Mouse (Mus musculus) kidney, postnatal 25 days (tissue): Measurements from ENCODE around the gene Col5a3.
A peak's percentile ranks its signal among the peaks of the same experiment; 100 is the strongest.

Experiments used
- DNase-seq, 2 experiments: peaks; one replicate each; pipeline ENCODE4 v3.0.0; 2021; ENCODE audit warnings: mixed read lengths in 2 of 2

Gene Col5a3

DNA sequence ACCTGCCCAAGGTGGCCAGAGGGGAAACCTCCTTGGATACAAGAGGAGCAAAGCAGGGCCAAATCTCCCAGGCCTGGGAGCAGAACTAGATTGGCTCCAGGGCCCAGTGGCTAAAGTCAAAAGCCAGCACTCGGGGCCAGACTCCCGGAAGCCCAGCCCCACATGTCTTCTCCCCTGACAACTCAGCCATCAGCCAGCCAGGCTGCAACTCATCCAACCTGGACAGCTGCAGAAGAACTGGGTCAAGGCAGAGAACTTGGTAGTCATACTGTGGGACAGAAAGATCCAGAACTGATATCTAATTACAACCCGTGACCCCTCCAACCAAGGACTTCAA, 9.7 kb downstream of the Col5a3 start:
- DNase-seq: no peak

- DNase-seq: peak; percentile 75 to 79
Measured at GRCm38 (mm10) chr9:20804266-20805158, 10.4 kb downstream of the Col5a3 start.

GRCm38 (mm10) chr9:20794108-20794806, 20.6 kb downstream of the Col5a3 start:
- DNase-seq: peak; percentile 17 to 63

DNA sequence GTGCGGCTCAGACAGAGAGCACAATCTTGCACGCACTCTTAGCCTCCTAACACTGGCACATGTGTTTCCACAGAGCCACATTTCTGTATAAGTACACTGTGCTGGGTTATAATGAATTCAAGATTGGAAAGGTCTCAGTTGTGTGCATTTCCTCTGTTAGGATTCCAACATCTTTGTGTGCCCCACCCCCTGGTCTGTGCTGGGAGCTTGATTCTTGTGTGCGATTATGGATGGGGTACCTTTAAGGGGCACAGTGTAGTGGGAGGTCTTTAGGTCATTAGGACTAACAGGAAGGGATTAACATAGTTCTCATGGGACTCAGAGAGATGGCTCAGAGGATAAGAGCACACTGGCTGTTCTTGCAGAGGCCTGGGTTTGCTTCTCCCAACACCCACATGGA, 24.5 kb downstream of the Col5a3 start:
- no peak for DNase-seq

DNA sequence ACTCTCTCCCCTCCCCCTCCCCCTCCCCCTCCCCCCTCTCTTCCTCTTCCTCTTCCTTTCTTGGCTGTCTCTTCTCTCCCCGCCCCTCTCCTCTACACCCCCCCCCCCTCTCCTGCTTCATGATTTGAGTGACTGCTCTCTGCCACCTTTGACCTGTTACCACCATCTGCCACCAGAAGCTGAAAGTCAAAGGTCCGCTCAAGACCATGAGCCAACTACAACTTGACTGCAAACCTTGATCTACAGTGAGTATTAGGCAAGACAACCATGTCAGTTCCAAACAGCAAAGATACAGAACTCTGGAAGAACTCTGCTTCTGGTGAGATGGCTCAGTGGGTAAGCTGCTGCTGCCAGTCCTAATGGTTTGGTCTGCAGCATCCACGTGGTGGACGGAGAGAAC, 25.2 kb downstream of the Col5a3 start:
- DNase-seq: no peak

- no peak for DNase-seq
Measured at GRCm38 (mm10) chr9:20787992-20788391, 26.9 kb downstream of the Col5a3 start.

- no peak for DNase-seq
Measured at GRCm38 (mm10) chr9:20785055-20785454, 29.8 kb downstream of the Col5a3 start.

DNA sequence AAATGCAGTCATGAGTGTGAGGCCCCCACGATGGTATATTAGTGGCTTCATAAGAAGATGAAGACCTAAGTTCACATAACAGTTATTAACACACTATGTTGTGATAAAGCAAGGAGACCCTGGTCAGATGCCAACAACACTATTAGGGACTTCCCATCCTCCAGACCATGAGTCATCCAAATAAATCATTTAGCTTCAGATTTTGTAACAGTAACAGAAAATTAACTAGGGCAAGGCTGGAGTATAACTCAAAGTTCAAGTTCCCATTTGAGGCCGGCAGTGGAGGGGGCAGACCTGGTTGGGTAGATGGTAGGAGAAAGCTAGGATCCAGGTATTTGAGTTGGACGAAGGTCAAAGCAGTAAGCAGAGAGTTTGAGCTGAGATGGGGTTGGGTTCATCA, 33.6 kb downstream of the Col5a3 start:
- peak; percentile 51 to 69 for DNase-seq

GRCm38 (mm10) chr9:20765274-20765673, 49.6 kb downstream of the Col5a3 start:
- no peak for DNase-seq

DNA sequence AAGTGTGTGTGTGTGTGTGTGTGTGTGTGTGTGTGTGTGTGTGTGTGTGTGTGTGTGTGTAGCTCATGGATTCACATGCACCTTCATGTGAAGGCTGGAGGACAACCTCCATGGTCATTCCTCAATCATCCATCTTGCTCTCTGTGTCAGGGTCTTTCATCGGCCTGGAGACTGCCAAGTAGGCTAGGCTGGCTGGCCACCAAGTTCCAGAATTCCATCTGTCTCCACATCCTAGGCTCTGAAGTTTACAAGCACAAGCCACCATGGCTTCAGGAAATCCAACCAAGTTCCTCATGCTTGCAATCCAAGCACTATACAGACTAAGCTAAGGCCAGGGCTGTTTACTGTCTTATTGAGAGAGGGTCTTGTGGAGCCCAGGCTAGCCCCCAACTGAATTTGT, 51.8 kb downstream of the Col5a3 start:
- DNase-seq: no peak

GRCm38 (mm10) chr9:20762197-20762961, 52.5 kb downstream of the Col5a3 start:
- DNase-seq: no peak

GRCm38 (mm10) chr9:20761388-20761787, 53.5 kb downstream of the Col5a3 start:
- DNase-seq: no peak

GRCm38 (mm10) chr9:20760813-20761212, 54.1 kb downstream of the Col5a3 start:
- DNase-seq: peak; percentile 62 to 89

DNA sequence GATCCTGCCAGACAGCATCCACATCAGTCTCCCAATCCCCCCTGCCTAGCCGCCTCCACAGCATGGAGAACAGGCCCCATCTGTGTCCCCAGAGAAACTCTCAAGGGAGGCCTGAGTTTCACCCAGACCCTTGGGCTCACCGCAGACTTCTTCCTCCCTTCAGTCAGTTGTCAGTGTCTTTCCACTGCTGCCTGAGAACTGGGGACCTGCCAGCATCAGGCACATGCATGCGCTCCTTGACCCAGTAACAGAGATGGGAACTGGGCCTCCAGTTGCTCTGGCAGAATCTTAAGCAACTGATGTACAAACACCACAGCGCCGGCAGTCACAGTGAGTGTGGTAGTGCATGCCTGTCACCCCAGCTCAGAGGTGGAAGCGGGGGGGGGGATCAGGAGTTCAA, 56.0 kb downstream of the Col5a3 start:
- no peak for DNase-seq

DNA sequence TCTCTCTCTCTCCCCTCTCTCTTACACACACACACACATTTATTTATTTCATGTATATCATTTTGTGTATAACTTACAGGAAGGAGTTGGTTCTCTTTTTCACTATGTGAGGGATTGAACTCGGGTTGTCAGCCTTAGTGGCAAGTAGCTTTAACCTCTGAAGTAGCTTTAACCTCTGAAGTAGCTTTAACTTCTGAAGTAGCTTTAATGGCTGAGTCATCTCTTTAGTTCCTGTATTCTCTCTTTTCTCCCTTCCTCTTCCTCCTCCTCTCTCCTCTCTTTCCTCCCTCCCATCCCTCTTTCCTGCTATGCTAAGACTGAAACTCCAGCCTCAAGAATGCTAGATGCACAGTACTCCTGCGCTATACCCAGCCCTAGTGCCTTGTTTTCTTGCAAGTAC, 56.6 kb downstream of the Col5a3 start:
- DNase-seq: no peak

GRCm38 (mm10) chr9:20757087-20757955, 57.5 kb downstream of the Col5a3 start:
- peak; percentile 70 to 86 for DNase-seq

- no peak for DNase-seq
Measured at GRCm38 (mm10) chr9:20756081-20756700, 58.7 kb downstream of the Col5a3 start.

DNA sequence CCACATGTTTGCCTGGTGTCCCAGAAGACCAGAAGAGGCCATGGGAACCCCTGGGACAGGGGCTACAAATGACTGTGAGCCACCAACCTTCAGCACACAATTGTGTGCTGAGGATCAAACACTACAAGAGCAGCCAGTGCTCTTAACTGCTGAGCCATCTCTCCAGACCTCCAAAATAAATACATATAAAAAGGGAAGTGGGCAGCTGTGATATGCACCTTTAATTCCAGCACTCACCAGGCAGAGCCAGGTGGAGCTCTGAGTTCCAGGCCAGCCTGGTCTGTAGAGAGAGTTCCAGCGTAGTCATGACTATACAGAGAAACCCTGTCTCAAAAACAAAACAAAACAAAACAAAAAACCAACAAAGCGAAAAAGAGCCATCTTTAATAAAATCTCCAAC, 60.5 kb downstream of the Col5a3 start:
- DNase-seq: no peak

DNA sequence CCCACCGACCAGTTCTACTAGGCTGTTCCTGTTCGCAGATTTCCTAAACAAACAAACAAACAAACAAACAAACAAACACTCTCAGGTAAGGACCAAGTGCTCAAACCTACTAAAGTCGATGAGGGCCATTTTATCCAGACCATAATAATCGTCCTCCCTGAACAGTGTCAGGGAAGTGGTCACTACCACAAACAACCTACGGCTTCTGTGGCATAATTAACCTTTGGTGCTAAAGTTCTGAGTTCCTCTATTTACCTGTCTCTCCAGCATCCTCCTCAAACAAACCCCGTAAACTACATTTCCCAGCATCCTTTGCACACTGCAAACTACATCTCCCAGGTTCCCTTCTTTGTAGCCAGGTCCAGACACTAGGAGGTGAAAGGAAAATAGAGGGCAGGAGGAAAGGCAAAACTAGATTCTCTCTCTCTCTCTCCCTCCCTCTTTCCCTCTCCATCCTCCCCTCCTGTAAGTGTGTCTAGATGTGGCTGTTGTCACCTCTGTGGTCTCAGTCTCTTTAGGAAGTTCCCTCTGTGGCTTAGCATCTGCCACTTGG, 63.3 kb downstream of the Col5a3 start:
- no peak for DNase-seq

DNA sequence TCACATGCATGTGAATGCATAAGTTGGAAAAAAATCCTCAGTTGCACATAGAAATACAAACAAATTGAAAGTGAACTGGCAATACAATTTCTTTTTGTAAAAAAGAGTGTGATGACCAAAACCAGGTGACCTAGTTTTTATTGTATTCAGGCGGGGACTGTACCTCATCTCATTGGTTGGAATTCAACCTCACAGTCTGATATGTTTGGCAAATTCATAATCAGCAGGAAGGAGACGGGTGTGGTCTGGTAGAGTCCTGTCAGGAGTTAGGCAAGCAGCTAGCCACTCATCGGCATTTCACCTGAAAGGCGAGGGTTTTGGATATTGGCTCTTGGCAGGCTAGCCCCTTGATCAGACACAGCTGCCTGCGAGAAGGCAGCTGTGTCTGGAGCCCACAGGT, 65.7 kb downstream of the Col5a3 start:
- DNase-seq: no peak

DNA sequence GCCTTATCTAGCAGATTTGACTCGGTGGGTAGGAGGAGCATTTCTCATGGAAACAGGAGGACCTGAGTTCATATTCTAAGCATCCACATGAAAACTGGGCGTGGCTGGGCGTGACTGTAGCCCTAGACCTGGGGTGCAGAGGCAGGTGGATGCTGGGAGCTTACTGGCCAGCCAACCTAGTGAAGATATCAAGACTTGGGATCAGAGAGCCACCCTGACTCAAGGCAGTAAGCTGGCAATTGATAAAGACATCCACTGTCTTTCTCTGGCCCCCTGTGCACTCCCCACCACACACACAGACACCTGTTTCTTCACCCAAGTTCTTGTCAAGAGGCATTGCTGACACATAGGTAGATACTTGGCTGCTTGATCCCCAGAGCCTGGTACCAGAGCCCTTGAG, 66.3 kb downstream of the Col5a3 start:
- no peak for DNase-seq

DNA sequence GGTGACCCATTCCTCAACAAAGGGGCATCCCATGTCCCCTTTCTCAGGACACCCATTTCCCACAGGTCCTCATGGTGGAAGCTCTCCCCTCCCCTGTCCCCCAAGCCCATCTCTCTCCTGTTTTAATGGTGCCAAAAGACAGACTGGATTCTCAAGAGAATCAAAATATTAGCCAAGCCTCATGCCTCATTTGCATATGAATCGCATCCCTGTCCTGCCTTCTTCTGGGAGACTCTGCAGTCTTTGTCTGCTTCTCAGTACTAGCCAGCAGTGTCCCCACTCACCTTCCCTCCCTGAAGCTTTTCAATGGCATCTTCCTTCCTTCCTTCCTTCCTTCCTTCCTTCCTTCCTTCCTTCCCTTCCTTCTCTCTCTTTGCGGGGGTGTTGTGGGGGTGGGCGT, 67.2 kb downstream of the Col5a3 start:
- DNase-seq: no peak
